Mouse (Mus musculus): ENCODE measurements around the gene Sf3a3.

DNA sequence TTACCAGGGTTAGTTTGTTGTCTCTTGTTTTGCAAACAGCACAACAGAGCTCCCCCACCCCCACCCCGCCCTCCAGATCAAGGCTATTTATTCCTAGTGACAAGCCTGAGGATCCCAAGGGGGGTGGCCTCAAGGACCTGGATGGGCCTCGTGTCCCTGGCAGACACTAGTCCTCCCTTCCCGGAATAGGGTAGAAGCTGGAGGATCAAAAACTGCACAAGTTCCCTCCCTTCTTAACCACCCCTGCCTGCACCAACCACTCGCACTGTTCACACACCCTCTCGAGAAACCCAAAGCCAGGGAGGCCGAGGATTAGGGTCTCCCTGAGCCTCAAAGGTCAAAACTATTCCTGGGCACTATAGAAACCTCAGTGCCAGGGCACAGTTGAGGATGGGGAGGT, 14.8 kb upstream of the Sf3a3 start:
- TF ChIP-seq CTCF (IDR thresholded peaks at IDR 0.05; ENCODE audit: low read depth) (no peak), EP300 (IDR thresholded peaks at IDR 0.05; ENCODE audit: low read depth) (no peak)
